Mouse (Mus musculus) v-Abl transformed pro-B cells (cell line): ENCODE measurements around the gene Ciz1.

Experiments
- in situ Hi-C, 2 experiments: fragments of 400-800 bp; cut with MboI; formaldehyde crosslinking; loops; one replicate each; pipeline ENCODE4 v1.15.1; 2025; ENCODE audit not compliant: unreplicated experiment in 2 of 2

Gene Ciz1

GRCm38 (mm10) chr2:32352151-32353006 is at the start of gene Ciz1:
Gene Ciz1 (plus strand): TSS chr2:32352327.
- in situ Hi-C loops = no loop called here

- in situ Hi-C loops = loop anchor here (5.0 to 10.0 kb wide), 3 partner anchors 92 to 264 kb away; partner anchors contain the start of gene Ptges2 (in 1 of the 2)
These were observed 49.2 kb upstream of the Ciz1 start for GRCm38 (mm10) chr2:32302952-32303351.

- in situ Hi-C loops = loop anchor here (5.0 to 10.0 kb wide), 3 partner anchors 91 to 263 kb away; partner anchors contain the start of gene Ptges2 (in 1 of the 2)
These were observed 47.8 kb upstream of the Ciz1 start for GRCm38 (mm10) chr2:32304145-32304832.

- in situ Hi-C loops = loop anchor here (5.0 to 10.0 kb wide), 3 partner anchors 42 to 182 kb away; partner anchors contain the start of gene Ptges2 (in 1 of the 2)
These were observed 46.5 kb upstream of the Ciz1 start for GRCm38 (mm10) chr2:32305668-32306067.

GRCm38 (mm10) chr2:32306176-32306575 is 46.0 kb upstream of the Ciz1 start:
- in situ Hi-C loops = loop anchor here (5.0 to 10.0 kb wide), 3 partner anchors 41 to 181 kb away; partner anchors contain the start of gene Ptges2 (in 1 of the 2)

GRCm38 (mm10) chr2:32307247-32307798 is 44.8 kb upstream of the Ciz1 start:
- in situ Hi-C loops = loop anchor here (5.0 to 10.0 kb wide), 3 partner anchors 40 to 180 kb away; partner anchors contain the start of gene Ptges2 (in 1 of the 2)

- in situ Hi-C loops = loop anchor here (5.0 to 10.0 kb wide), 3 partner anchors 39 to 179 kb away; partner anchors contain the start of gene Ptges2 (in 1 of the 2)
These were observed 44.0 kb upstream of the Ciz1 start for GRCm38 (mm10) chr2:32307941-32308760.

- in situ Hi-C loops = loop anchor here (5.0 to 10.0 kb wide), 3 partner anchors 38 to 178 kb away; partner anchors contain the start of gene Ptges2 (in 1 of the 2)
These were observed 43.1 kb upstream of the Ciz1 start for GRCm38 (mm10) chr2:32308870-32309568.

- in situ Hi-C loops = loop anchor here in 1 of 2 experiments (5.0 kb wide), 1 partner anchor 82 kb away; no protein-coding TSS in a partner anchor
These were observed 41.9 kb upstream of the Ciz1 start for GRCm38 (mm10) chr2:32310096-32310845.

- in situ Hi-C loops = loop anchor here in 1 of 2 experiments (5.0 kb wide), 1 partner anchor 81 kb away; no protein-coding TSS in a partner anchor
These were observed 40.4 kb upstream of the Ciz1 start for GRCm38 (mm10) chr2:32311443-32312317.

- in situ Hi-C loops = loop anchor here in 1 of 2 experiments (5.0 kb wide), 1 partner anchor 80 kb away; no protein-coding TSS in a partner anchor
These were observed 39.7 kb upstream of the Ciz1 start for GRCm38 (mm10) chr2:32312318-32312964.

GRCm38 (mm10) chr2:32314831-32315230 is 37.3 kb upstream of the Ciz1 start:
- in situ Hi-C loops = loop anchor here in 1 of 2 experiments (5.0 kb wide), 1 partner anchor 77 kb away; no protein-coding TSS in a partner anchor

- in situ Hi-C loops = no loop called here
These were observed 36.4 kb upstream of the Ciz1 start for GRCm38 (mm10) chr2:32315751-32316150.

GRCm38 (mm10) chr2:32316887-32317656 is 35.1 kb upstream of the Ciz1 start:
- in situ Hi-C loops = no loop called here

- in situ Hi-C loops = no loop called here
These were observed 34.2 kb upstream of the Ciz1 start for GRCm38 (mm10) chr2:32317791-32318417.
